Mouse (Mus musculus): ENCODE results near the gene Slfnl1. TPM values are rescaled to one million over a fixed set of nuclear protein-coding genes. Genes with fewer than 3 reads are reported as not detected.

The Slfnl1 gene
- polyA plus RNA-seq, 1 experiment = 0.18 TPM

- TF ChIP-seq POLR2A (IDR thresholded peaks at IDR 0.05; ENCODE audit: borderline replicate concordance, extremely low read depth, insufficient read depth, insufficient read length, poor library complexity, severe bottlenecking) (no peak), CTCF (IDR thresholded peaks at IDR 0.05; ENCODE audit: borderline replicate concordance, extremely low read depth, insufficient read depth, insufficient read length) (no peak)
- DNase-seq (ENCODE audit: low read depth) = no peak
Measured at GRCm38 (mm10) chr4:120581711-120582110, 49.7 kb downstream of the Slfnl1 start.

Other genes starting within 250 kb of the Slfnl1 start
- 22.7 and 35.4 TPM in 2 replicates for gene Foxo6, start 244.9 kb upstream of the Slfnl1 start, polyA plus RNA-seq (2012; rRNA removed)
- gene Scmh1, start 127.0 kb upstream of the Slfnl1 start, polyA plus RNA-seq (2012; rRNA removed) = 94.9 and 123 TPM in 2 replicates
- 42.5 and 46.7 TPM in 2 replicates for gene Ctps, start 38.0 kb downstream of the Slfnl1 start, polyA plus RNA-seq (2012; rRNA removed)
- not detected in 2 replicates for gene Gm8439, start 56.5 kb downstream of the Slfnl1 start, polyA plus RNA-seq (2012; rRNA removed)
- 0.90 and 0.97 TPM in 2 replicates for gene Cited4, start 134.3 kb downstream of the Slfnl1 start, polyA plus RNA-seq (2012; rRNA removed)
- gene Kcnq4, start 216.4 kb downstream of the Slfnl1 start, polyA plus RNA-seq (2012; rRNA removed) = 10.9 and 11.8 TPM in 2 replicates

Data from brain, embryonic 14.5 days (tissue).